Mouse (Mus musculus) thymus, postnatal 25 days (tissue): ENCODE data around the gene Ttc39b.

ENCODE experiments used
- DNase-seq: peaks from one replicate; pipeline ENCODE4 v3.0.0; 2022

Ttc39b gene

DNA sequence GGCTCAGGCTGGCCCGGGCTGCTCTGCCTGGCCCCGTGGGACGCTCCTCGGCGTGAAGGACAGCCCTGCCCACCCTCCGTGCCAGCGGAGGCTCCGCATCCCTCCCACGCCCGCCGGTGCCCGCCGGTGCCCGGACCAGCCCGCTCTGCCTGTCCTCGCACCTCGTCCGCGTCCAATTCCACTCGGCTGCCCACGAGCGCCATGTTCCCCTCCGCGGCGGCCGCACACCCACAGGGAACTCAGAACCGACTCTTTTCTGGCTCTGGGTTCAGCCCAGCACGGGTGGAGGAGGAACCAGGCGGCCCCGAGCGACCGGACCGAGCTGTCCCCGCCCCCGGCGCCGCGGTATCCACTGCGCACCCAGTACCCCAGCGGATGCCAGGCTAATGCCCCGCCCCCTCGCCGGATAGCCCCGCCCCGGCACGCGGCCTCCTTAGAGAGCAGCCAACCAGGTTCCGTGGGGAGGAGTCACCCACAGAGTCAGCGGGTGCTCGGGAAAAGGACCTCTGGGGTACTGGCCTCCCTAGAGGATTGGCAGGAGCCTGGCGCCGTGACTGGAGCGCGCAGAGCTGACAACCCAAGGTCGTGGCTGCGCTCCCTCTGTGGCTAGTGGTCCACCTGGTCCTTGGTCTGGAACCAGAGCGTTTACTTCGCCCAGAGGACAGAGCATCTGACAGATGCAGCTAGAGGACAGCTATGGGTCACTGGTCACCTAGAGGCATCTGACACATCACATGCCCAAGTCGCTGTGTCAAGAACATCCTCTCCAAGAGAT lies at the start of gene Ttc39b:
Gene Ttc39b (minus strand): TSS at position 346 of the 775 bp plus-strand sequence.
- peak; percentile 93 for DNase-seq

DNA sequence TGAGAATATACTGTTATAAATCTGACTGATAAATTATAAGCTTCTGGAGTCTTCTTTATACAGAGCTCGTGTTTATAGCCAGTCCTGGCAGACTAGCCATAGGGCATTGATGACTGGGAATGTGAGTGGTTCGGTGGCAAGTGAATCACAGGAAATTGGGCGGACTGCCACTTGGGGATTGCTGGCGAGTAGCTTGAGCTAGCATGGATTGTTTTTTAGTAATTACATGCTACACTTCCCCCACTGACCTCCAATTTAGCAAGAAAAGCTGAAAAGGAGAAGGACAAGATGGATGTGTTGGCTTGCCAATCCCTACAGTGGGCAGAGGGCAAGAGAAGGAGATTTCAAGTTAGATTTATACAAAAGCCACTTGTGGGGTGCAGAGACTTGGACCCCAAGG lies 49.3 kb upstream of the Ttc39b start:
- no peak for DNase-seq

DNA sequence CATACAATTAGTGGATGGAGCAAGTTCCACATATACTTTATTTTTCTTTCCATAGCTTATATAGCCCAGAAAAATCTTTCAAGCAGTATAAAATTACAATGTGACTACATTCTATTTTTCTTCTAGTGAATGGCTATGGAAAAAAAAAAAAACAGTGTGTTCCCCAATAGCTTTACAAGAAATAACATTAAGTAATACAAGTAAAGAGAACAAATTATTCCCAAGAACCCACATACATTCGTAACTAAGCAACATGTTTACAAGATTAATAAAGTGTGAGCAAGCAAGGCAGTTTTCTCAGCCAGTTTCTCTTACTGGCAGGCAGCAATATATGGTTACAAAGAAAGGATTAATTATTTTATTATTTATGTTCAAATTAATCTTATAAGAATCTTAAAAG lies 33.7 kb upstream of the Ttc39b start:
- no peak for DNase-seq

DNA sequence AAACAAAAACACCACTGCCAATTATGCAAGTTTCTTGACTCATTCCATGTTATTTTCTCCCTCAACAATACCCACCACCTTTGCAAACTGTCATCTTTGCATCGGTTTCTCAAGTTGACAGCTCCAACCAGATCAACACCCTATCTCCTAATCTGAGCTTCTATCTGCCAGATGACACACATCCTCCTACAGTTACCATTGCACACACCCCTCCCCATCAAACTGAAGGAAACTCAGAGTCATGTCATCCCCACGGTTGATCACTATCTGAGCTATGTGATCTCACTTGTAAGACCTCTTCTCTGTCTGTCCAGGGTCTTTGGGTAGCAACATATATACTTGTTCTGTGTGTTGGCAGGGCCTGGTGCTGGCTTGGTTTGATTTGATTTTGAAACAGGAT lies 30.7 kb upstream of the Ttc39b start:
- no peak for DNase-seq

DNA sequence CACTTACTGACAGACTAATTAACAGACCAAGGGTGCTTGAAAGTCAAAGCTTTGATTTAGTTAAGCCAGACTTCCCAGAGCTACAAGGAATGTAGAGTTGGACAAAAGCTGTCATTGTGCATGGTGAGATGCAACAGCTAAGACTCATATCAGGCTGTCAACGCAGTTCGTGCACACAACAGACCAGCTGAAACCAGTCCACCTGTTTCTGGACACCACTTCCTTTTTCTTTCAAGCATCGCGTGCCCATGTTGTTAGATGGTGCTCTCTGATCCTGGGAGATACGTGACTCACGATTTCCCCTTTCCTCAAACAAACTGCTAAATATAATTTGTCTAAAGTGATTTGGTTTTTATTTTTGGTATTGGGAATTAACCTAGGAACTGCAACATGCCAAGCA lies 29.9 kb upstream of the Ttc39b start:
- no peak for DNase-seq

DNA sequence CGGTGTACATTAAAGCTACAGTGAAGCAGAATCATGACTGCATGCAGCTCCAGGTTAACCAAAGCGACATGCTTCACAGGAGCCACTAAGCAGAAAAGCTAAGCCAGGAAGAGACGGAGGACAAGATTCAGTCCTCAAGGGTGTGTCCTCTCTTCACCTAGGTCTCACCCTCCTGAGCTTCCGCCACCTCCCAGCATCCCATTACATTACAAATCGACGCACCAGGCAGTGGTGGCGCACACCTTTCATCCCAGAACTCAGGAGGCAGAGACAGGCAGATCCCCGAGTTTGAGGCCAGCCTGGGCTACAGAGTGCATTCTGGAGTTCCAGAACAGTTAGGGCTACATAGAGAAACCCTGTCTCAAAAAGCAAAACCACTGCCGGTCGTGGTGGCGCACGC lies 29.2 kb upstream of the Ttc39b start:
- no peak for DNase-seq

DNA sequence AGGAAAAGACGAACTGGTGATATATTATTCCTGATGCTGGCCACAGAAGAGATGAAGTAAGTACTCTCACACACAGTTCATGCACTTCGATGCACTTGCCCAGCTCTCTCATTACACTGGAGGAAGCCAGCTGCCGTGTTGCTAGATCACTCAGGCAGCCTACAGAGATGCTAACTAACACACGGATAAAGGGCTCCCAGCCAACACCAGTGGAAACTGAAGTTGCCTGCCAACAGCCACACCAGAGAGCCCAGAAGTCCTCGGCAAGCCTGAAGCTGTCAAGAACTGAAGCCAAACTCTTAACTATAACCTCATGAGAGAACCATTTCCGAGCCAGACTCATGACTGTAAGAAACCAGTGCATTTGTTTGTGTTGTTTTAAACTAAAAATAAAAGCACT lies 26.7 kb upstream of the Ttc39b start:
- no peak for DNase-seq

DNA sequence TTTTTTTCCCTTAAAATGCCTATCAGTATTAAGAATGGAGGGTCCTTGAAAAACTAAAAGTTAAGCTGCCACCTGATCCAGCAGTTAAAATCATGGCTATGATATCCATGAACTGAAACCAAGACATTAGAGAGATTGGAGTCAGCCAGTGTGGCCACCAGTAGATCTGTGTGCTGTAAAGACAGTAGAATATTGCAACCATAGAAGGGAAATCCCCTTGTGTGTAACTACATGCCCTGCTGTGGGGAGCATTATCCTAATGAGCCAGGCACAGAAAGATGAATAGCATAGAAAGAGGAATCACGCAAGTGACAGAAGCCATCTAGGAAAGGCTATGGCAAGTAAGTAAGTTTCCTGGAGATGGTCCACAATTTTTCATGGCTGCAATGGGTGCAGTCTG lies 24.9 kb upstream of the Ttc39b start:
- no peak for DNase-seq

DNA sequence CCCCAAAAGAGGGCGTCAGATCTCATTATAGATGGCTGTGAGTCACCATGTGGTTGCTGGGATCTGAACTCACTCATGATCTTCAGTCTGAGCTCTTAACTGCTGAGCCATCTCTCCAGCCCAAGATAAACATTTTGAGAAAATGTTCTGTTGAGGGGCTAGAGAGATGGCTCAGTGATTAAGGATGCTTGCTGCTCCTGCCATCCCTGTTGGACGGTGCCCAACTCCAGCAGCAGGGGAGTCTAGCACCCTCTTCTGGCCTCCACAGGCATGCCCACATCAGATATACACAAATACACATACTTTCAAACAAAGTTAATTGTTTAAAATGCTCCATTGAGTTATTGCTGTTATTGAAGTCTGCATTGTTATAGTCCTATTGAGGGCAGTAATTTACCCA lies 19.8 kb upstream of the Ttc39b start:
- DNase-seq, result no peak

DNA sequence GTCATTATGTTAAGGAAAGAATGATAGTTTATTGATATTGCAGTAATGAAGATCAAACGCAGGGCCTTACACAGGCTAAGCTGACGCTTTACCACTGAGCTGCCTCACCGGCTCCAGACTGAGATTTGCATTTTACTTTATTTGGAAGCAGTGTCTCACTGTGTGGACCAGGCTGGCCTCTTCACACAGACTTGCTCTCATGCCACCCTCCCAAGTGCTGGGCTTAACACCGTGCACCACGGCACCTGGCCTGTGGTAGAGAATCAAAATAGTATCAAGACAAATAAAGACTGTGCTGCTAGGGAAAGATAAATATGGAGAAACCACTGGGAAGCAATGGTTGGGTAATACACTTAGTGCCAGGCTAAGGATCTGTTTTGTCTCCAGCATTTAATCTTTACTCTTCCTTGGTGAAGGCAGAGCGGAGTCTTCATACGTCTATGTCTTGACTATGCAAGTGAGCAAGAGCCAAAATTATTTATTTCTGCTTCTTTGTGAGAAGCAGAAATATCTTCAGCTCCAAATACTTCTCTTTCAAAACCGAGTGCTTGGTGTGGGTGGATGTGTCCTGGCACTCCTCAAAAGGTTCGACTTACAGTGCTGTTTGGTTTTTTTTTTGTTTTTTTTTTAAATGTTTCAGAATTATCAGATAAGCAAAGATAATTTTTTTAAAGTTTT lies 19.2 kb upstream of the Ttc39b start:
- no peak for DNase-seq

DNA sequence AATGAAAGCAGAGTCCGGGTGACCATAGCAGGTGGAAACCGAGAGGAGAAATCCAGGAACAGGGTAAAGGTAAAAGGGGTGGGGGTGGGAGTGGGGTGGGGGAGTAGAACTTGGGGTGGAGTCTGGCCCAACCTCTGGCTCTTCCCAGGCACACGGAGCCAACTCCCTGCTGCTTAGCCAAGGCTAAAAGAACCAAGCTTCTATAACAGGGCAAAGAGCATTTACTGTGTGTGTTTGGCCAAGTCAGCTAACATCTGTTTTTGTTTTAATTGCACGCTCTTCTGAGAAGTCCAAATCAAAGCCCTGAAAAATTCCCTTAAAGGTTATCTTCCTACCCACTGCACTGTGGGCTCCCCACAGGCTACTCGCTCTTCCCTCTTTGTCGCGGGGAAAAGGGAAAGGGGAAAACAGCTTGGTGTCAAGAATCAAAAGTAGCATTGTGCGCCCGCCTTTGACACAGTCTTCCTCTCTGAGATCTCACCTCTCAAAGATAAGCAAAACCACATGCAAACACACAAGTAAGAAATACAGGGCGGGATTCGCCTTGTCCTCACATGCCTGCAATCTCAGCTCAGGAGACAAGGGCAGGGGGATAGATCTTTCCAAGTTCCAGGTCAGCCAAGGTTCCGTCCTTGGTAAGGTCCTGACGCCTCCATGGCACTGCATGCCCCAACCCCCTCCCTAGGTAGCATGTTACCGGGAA lies 18.4 kb upstream of the Ttc39b start:
- DNase-seq, result no peak

DNA sequence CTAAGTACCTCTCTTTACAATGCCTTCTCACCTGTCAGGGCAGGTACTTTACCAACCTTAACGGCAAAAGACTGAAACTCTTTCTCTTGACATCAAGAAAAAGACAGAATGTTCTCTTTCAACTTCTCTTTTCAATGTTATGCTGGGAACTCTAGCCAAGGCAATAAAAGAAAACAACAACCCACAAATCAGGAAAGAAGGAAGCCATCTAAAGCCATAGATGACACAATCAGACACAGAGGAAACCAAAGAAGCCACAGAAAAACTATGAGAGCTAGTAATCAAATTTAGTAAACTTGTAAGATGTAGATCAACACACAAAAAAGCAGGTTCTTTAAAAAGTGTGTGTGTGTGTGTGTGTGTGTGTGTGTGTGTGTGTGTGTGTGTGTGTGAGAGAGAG lies 15.3 kb upstream of the Ttc39b start:
- no peak for DNase-seq

DNA sequence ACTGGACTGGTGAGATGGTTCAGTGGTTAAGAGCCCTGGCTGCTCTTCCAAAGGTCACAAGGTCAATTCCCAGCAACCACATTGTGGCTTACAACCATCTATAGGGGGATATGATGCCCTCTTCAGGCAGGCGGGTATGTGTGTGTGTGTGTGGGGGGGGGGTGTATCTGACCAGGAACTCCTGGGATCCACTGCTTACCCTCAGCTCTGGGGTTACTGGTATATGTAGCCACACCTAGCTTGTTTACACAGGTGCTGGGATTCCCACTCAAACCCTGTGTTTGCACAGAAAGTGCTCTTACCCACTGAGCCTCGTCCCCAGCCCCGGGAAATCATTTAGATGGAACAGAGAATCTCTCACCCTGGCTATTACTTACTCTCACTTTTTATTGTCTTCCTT lies 13.7 kb upstream of the Ttc39b start:
- DNase-seq, result no peak

DNA sequence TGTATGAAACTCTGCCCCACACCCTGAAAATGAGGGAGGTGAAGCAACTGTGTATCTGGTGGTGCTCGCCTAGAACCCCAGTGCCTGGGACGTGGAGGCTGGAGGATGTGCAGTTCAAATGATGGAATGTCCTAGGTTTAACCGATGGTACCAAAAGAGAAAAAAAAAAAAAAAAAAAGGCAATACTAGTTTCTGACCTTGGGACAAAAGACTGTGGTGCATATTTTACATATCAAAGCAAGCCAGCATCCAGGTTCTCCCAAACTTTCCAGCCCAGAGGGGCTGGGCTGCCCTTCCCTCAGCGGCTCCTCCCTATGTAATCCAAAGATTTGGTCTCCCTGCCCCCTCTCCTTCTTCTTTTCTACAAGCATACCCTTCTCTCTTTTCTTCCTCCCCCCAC lies 6.3 kb upstream of the Ttc39b start:
- no peak for DNase-seq

DNA sequence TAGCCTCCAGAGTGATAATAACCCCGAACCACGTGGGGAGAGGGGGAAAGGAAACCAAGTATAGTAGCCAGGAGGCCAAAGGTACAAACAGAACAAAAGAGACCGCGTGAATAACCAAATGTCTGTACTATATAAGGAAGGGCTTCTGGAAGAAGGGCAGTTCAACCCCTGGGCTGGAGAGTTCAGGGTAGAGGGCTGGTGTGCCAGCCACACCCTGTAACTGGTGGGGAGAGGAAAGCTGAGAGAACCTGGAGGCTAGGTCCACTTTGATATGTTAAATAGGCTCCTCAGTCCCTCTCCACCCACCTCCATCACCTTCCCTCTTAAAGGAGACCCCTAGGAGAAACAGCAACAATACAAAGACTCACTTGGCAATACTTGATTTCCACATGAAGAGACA lies 5.6 kb upstream of the Ttc39b start:
- no peak for DNase-seq

DNA sequence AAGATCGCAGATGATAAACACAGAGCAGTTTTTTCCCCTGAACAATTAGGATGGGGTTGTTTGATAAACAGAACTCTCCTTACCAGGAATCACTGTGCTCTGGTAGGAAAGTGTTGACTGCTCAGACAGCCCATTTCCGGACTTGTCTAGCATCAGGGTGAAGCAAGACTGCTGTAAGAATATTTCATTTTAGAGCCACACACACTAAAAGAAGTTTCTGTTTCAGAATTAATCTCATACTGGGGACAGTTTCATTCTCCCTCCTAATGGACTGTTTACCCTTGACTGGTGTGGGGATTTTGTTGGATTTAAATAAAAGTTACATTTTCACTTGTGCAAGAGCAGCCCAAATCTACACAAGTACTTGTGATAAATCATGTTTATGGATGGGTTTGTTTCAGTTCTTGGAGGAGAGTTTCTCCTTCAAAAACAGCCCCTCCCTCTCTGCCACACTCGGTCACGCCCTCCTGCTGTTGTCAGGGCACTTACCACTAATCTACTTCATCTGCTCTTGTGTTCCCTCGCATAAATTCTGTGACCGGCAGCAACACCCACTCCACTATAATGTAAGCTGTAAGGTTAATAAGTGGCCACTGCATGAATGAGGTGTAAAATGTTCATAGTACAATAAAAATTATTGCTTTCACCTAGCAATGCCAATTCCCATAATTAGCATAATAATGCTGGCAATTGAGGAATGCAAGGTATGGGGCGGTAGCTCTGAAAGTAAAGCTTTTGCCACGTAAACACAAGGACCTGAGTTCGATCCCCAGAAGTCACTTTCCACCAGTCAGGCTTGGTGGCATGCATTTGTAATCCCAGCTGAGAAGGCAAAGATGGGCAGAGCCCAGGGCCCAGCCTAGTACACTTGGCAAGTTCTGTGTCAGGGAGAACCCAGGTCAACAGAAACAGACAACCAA lies 4.2 kb upstream of the Ttc39b start:
- no peak for DNase-seq

DNA sequence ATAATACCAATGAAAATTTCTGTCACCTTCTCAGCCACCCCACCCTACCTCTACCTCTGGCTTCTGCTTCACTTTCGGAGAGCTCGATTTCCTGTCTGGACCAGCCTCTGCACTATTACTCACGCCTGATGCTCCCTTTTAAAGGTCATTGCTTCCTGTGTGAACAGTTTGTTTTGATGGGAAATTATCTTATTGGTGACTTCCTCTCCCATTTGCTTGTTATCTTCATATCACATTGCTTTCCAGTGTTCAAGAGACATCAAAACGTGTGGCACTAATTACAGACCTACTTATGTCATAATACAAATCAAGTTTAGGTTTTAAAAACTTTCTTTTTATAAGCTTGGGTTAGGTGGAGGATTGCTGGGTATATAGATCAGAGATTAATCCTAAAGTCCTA lies 3.5 kb upstream of the Ttc39b start:
- DNase-seq, result no peak

DNA sequence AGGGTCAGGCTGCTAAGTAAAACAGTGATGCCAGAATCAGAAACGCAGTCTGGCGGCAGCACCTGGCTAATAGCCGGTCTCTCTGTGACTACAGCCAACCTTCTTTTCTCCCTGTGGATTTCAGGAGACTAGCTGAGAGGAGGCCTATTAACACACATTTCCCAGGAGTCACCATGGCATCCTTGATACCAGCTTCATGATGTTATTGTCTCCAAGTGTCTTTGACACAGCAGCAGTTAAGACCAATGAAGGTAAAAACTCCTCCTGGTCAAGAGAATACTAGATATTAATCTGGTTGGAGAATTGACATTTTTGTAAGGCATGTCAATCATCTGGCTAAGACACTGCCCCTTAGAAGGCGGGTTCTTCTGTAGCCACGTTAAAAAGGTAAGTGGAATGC lies 1.3 kb upstream of the Ttc39b start:
- DNase-seq, result no peak

DNA sequence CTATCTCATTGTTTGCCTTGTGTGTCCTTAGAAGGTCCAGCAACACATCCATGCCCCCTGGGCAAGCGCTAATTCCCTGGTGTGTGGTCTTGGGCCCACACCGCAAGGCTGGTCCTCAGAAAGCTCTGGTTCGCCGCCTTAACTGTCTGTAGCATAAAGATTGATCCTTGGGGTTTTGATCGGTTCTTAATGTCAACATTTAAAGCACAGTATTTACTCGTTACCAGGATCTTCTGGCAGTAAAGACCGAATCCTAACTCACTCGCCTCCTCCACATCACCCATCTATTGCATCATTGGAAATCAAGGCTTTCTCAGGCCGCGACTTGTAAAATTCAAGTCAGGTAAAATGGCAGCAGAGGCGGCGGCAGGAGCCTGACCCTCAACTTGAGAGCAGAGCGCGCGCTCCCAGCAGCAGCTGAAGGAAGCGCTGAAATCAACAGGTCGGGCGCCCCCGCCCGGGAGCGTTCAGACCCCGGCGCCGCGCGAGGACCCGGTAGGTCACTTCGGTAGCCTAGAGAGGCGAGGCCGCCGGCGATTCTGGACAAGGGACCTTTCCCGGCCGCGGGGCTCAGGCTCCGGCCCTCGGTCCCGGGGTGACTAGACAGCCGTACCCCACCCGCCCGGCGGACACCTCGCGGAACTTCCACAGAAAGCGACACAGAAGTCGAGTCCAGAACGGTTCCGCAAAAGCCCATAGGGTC lies 703 bp downstream of the Ttc39b start:
- DNase-seq, result peak; percentile 74

DNA sequence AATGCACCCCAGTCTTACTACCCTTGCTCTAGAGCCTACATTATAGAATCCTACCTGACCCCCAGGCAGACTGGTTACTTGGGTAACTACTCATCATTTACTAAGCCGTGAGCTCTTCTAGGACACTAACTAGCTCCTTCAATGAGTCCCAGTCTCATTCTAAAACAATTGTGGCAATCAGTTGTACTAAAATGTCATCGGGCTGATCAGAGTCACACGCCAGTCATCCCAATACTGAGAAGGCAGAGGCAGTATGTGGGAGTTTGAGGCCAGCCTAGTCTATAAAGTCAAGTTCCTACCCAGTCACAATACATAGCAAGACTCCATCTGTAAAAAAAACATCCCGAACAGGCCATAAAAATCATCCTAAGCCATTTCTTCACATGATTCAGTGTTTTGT lies 4.3 kb downstream of the Ttc39b start:
- DNase-seq, result no peak

DNA sequence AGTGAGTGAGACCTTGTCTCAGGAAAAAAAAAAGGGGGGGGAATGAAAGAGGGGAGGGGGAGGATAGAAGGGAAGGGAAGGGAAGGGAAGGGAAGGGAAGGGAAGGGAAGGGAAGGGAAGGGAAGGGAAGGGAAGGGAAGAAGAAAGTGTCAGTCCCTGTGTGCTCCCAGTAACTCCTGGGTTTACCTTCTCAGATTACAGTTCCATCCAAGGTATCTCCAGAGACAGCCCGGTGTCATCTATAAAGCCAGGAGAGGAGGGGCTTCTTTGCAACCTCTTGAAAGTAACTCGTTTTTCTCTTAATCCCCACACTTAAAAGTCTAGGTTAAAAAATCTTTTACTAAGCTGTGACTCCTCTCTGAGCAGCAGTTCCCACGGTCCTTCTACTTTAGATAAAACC lies 5.3 kb downstream of the Ttc39b start:
- no peak for DNase-seq

DNA sequence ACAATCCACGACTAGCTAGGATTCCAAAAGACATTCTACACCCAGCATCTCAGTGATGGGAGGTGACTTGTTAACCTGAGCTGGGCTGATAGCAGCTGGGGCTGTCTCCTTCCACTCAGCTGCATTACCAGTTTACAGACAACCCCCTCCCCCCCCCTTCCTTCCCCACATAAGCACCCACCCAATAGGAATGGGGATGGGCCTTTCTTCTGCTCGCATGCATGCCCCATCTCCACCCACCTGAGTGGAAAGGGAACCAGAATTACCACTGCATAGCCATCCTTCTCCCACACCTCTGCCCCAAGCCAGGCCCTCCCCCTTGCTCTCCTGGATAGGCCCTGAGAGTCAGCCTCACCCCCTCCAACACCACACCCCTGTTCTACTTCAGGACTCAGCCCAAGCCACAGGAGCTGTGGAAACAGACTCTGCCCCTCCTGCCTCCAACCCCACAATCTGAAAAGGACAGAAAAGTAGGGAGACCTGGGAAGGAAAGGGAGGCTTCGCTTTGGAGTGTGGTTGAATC lies 6.2 kb downstream of the Ttc39b start:
- no peak for DNase-seq
